Mouse (Mus musculus) midbrain, embryonic 10.5 days (tissue): ENCODE results near the gene Zfp212. TPM values are rescaled to one million over a fixed set of nuclear protein-coding genes. Genes with fewer than 3 reads are reported as not detected.
"Not testable (repeated sequence)": the region's sequence is repeated elsewhere in the genome, so short reads cannot be mapped to it uniquely, and the experiment has no call there.

Source experiments
- DNase-seq: peaks from one replicate; pipeline ENCODE4 v3.0.0-alpha.2; 2017; ENCODE audit warnings: low spot score
- H3K27ac ChIP-seq: fragments of 300-500 bp; sonication (generic); replicated peaks from 2 replicates; pipeline ENCODE4 v1.5.1; 2016; ENCODE audit warnings: mild to moderate bottlenecking
- H3K27me3 ChIP-seq: fragments of 300-500 bp; sonication (generic); 2 replicates; pipeline ENCODE4 v1.6.1; 2016; ENCODE audit warnings: low read depth, mild to moderate bottlenecking; ENCODE audit not compliant: poor library complexity, severe bottlenecking
- H3K36me3 ChIP-seq: fragments of 300-500 bp; sonication (generic); 2 replicates; pipeline ENCODE4 v1.6.1; 2016; ENCODE audit warnings: mild to moderate bottlenecking, moderate library complexity
- H3K4me1 ChIP-seq: fragments of 300-500 bp; sonication (generic); 2 replicates; pipeline ENCODE4 v1.6.1; 2016
- H3K4me3 ChIP-seq: fragments of 300-500 bp; sonication (generic); 2 replicates; pipeline ENCODE4 v1.5.1; 2016; ENCODE audit warnings: mild to moderate bottlenecking, moderate library complexity
- H3K9me3 ChIP-seq: fragments of 300-500 bp; sonication (generic); replicated peaks from 2 replicates; pipeline ENCODE4 v1.6.1; 2016; ENCODE audit warnings: mild to moderate bottlenecking
- WGBS: fragments of 180-500 bp; shearing (Covaris S2); methylation state at CpG from one replicate; pipeline ENCODE4 v1.1.7; 2016; 5-methylcytosine and 5-hydroxymethylcytosine counted together
- polyA plus RNA-seq: library from polyadenylated mRNA; unstranded; fragments of >200 nt; fragmentation: Nextera tagmentation; extraction: Ambion mirVana; gene quantifications from 2 replicates; pipeline ENCODE4 v1.2.1, GENCODE M21; 2016

The Zfp212 gene
- polyA plus RNA-seq, 1 experiment from 2014 or later: 21.6 TPM

DNA sequence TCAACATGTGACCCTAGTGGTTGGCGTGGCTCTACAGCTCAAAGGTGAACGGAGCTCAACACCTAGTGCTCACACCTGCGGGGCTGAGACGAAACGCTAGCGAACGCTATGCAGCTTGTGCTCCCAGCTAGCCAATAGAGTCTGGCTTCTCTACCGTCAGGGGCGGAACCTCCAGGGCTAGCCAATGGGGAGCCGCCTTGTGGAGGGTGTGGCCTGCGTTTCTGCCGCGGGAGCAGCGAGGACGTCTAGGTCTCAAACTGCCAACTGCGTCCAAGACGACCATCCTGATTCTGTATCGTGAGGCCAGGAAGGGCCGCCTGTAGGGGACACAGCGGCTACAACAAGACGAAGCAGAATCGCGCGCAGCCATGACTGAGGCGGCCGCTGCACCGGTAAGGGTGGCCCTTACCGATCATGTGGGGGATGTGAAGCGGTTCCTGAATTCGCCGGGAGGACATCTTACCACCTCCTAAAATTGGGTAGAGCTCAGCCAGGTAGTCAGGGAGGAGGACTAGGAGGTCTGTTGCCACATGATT lies 33.0 kb downstream of the Zfp212 start, which contains the start of gene Zfp956:
TSS of gene Zfp956 (plus strand) at position 200 of the 536 bp plus-strand sequence.
- WGBS: under 1% methylated on average over 31 of the region's 31 CpGs
- Histone ChIP-seq H3K27me3 (peaks cover 9% of the 10 kb centered on the region; the same call in 1 of the 2 replicates), H3K27ac (peak within 1 kb of the TSS; percentile 79)

DNA sequence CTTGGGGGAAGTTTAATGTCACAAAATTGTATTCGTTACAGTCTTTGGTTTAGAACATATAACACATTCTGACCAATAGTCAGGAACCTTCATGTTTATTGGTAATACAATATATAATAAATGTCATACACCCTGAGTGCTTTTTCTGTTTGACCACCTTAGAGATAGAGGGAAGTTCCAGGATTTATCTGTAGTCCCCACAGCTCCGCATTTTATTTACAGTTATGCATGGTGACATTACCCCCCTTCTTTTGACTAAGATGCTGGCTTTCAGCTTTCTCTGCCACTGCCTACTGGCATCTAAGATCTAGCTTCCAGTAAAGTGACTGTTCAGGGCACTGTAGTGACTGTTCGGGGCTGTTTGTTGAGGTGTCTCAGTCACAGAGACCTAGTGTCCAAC lies 34.1 kb downstream of the Zfp212 start:
- DNase-seq: no peak
- peaks cover 9% of the 10 kb centered on the region; the same call in 1 of the 2 replicates for H3K27me3 ChIP-seq
- peak overlapping the region; percentile 76 for H3K4me3 ChIP-seq
- 0 out of 2 replicates have a peak, but pooled peaks cover 17% of the 10 kb centered on the region for H3K36me3 ChIP-seq
- H3K9me3 ChIP-seq: no peaks in the 10 kb centered on the region
- H3K4me1 ChIP-seq: peaks cover 11% of the 10 kb centered on the region
- no peak overlapping the region for H3K27ac ChIP-seq
- WGBS: 90% methylated on average over 3 of the region's 3 CpGs

More for the DNA sequence above, 33.0 kb downstream of the Zfp212 start, which contains the start of gene Zfp956:
- peak; percentile 93 for DNase-seq
- no peaks in the 10 kb centered on the region for H3K9me3 ChIP-seq
- H3K4me1 ChIP-seq: peaks cover 11% of the 10 kb centered on the region
- H3K4me3 ChIP-seq: peak within 1 kb of the TSS; percentile 76
- H3K36me3 ChIP-seq: 0 out of 2 replicates have a peak, but pooled peaks cover 15% of the 10 kb centered on the region

DNA sequence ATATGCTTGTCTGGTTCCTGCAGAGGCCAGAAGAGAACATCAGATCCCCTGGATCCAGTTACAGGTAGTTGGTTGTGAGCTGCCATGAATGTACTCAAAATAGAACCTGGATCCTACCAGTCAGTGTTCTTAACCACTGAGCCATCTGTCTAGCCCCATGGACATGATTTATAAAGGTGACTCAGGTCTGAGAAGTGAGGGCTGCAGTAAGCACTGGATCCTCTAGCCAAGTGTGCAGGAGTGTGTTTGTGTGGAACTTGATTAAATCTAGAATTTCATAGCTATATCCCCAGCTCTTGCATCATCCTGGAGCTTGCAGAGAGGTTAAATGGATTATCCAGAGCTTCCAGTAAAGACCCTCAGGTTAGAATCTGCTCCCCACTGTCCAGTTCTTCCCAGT lies 37.5 kb downstream of the Zfp212 start:
- H3K9me3 ChIP-seq: no peaks in the 10 kb centered on the region
- H3K27ac ChIP-seq: no peak overlapping the region
- H3K36me3 ChIP-seq: peaks cover 27% of the 10 kb centered on the region
- no peaks in the 10 kb centered on the region for H3K27me3 ChIP-seq
- H3K4me1 ChIP-seq: peaks cover 8% of the 10 kb centered on the region
- no peak overlapping the region for H3K4me3 ChIP-seq
- no peak for DNase-seq

DNA sequence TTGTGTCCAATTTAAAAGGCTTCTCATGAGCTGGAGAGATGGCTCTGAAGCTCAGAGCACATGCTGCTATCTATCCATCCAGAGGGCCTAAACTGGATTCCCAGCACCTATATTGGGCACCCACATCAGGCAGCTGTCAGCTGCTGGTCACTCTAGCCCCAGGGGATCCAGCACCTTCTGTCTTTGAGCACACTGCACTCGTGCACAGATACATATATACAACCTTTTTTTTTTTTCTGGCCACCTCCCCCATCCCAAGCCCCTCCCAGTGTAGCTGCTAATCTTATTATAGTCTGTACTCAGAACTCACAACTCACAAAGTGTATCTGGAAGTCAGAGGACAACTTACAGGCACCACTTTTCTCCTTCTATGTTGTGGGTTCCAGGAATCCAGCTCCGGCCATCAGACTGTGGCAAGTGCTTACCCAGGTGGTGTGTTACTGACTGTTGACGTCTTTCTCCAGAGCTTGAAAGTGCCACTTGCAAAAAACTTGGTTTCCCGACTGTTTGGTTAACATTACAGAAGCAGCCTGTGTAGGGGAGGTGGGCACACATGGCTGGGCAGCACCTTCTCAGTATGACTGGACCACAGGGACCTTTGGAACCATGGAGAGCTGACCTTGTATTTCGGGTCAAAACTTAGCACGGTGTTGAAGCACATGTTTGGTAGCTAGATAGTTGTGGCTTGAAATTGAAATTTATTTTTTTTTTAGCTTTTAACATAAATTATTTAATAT lies 40.6 kb downstream of the Zfp212 start:
- H3K4me3 ChIP-seq: no peak overlapping the region
- H3K27me3 ChIP-seq: no peaks in the 10 kb centered on the region
- no peaks in the 10 kb centered on the region for H3K9me3 ChIP-seq
- H3K4me1 ChIP-seq: no peaks in the 10 kb centered on the region
- peaks cover 45% of the 10 kb centered on the region for H3K36me3 ChIP-seq
- no peak overlapping the region for H3K27ac ChIP-seq
- no peak for DNase-seq
- 92% methylated on average over 6 of the region's 6 CpGs for WGBS

DNA sequence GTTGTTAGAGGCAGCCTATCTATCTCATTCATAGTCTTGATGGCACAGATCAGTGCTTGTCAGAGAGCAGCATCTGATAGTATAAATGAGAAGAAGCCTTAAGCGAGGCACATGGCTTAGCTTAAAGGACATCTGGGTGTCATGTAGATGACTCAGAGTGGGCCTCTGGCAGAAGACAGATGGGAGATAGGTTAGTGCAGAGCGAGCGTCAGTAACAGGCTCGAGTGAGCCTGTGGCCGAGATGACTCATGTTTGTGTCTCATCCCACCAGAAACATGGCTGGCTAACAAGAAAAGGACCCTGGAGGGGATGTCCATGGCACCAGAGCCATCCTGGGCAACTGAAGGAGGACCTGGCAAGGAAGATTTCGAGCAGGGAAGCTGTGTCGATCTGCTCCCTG lies 42.8 kb downstream of the Zfp212 start:
- no peak overlapping the region for H3K4me3 ChIP-seq
- no peak for DNase-seq
- no peaks in the 10 kb centered on the region for H3K9me3 ChIP-seq
- 92% methylated on average over 7 of the region's 7 CpGs for WGBS
- no peak overlapping the region for H3K27ac ChIP-seq
- no peaks in the 10 kb centered on the region for H3K27me3 ChIP-seq
- peaks cover 33% of the 10 kb centered on the region for H3K36me3 ChIP-seq
- H3K4me1 ChIP-seq: no peaks in the 10 kb centered on the region

DNA sequence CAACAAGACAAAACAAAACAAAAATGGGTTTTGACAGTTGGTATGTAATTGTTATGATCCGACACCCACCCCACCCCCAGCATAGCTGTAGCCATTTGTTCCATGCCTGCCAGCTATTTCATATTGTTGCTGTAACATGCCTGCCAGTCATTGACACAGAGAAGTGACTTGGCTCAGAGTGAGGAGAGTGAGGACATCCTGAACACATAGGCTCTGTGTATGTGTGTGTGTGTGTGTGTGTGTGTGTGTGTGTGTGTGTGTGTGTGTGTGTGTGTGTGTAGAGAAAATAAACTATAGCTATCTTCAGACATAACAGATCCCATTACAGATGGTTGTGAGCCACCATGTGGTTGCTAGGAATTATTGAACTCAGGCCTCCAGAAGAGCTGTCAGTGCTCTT lies 47.9 kb downstream of the Zfp212 start:
- not testable (repeated sequence) for DNase-seq, H3K4me3 ChIP-seq, H3K4me1 ChIP-seq, H3K27ac ChIP-seq, H3K9me3 ChIP-seq, H3K27me3 ChIP-seq
- H3K36me3 ChIP-seq: peaks cover 16% of the 10 kb centered on the region
- WGBS: 90% methylated on average over 1 of the region's 1 CpGs

DNA sequence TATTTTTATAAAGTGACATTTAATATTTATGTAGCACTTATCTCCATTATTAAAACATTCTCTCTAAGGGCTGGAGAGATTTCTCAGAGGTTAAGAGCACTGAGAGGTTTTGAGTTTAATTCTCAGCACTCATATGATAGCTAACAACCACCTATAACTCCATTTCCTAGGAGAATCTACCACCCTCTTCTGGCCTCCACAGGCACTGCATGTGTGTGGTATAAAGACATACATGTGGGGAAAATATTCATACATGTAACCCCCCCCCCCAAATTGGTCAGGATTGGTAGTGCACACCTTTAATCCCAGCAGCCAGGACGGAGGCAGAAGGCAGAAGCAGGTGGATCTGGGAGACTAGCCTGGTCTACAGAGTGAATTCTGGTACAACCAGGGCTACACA lies 54.3 kb downstream of the Zfp212 start:
- H3K27me3 ChIP-seq: no peaks in the 10 kb centered on the region
- no peaks in the 10 kb centered on the region for H3K9me3 ChIP-seq
- H3K4me1 ChIP-seq: no peaks in the 10 kb centered on the region
- no peak for DNase-seq
- no peak overlapping the region for H3K27ac ChIP-seq
- WGBS: 85% methylated on average over 1 of the region's 1 CpGs
- no peaks in the 10 kb centered on the region for H3K36me3 ChIP-seq
- no peak overlapping the region for H3K4me3 ChIP-seq

DNA sequence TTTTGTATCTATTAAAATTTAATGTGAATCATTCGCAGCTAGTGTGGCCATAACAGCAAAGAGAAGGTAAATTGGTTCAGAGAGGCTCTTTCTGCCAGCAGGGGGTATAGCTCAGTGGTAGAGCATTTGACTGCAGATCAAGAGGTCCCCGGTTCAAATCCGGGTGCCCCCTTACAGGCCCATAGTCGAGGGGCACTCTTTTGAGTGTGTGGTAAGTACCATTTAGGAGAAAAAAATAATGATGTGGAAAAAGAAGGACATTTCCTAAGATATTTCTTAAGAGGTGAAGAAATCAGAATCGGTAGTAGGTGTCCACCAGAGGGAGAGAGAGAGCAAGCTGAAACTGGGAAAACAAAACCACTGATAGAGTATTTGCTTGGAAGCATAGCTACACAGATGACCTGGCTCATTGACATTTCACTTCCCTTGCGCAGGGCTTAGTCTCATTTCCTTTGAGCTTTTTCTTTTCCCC lies 58.7 kb downstream of the Zfp212 start:
- no peaks in the 10 kb centered on the region for H3K27me3 ChIP-seq
- H3K4me3 ChIP-seq: no peak overlapping the region
- peak; percentile 58 for DNase-seq
- H3K27ac ChIP-seq: no peak overlapping the region
- H3K36me3 ChIP-seq: no peaks in the 10 kb centered on the region
- peaks cover 2% of the 10 kb centered on the region for H3K4me1 ChIP-seq
- no peaks in the 10 kb centered on the region for H3K9me3 ChIP-seq
- WGBS: 19% methylated on average over 6 of the region's 6 CpGs

Other genes starting within 250 kb of the Zfp212 start
- gene Pdia4, start 107.0 kb upstream of the Zfp212 start, polyA plus RNA-seq: 283 and 312 TPM in 2 replicates
- 6.9 and 8.5 TPM in 2 replicates for gene Zfp786, start 89.6 kb upstream of the Zfp212 start, polyA plus RNA-seq
- 8.2 and 8.8 TPM in 2 replicates for gene Zfp398, start 84.8 kb upstream of the Zfp212 start, polyA plus RNA-seq
- gene Zfp282, start 43.3 kb upstream of the Zfp212 start, polyA plus RNA-seq: 16.3 and 19.4 TPM in 2 replicates
- 6.8 and 7.5 TPM in 2 replicates for gene Zfp956, start 32.9 kb downstream of the Zfp212 start, polyA plus RNA-seq
- gene Zfp777, start 128.4 kb downstream of the Zfp212 start, polyA plus RNA-seq: 9.6 and 10.5 TPM in 2 replicates
- 19.1 and 19.3 TPM in 2 replicates for gene Zfp746, start 166.1 kb downstream of the Zfp212 start, polyA plus RNA-seq